Mouse (Mus musculus) stomach, postnatal 0 days (tissue): Measurements from ENCODE around the gene Rnf227. TPM values are rescaled to one million over a fixed set of nuclear protein-coding genes. Genes with fewer than 3 reads are reported as not detected.

Experiments
- ATAC-seq: fragments of 200-750 bp; cut with Nextera tagmentation; 2 replicates; pipeline ENCODE4 v1.8.0; 2017; ENCODE audit not compliant: low FRiP score, low TSS enrichment
- DNase-seq: peaks from one replicate; pipeline ENCODE4 v3.0.0-alpha.2; 2016; ENCODE audit warnings: low spot score
- H3K27ac ChIP-seq: fragments of 300-500 bp; sonication (generic); replicated peaks from 2 replicates; pipeline ENCODE4 v1.5.1; 2014; ENCODE audit warnings: mild to moderate bottlenecking, control low read depth
- H3K27me3 ChIP-seq: fragments of 300-500 bp; sonication (generic); 2 replicates; pipeline ENCODE4 v1.6.1; 2014; ENCODE audit warnings: low read length; ENCODE audit not compliant: control insufficient read depth, insufficient read depth
- H3K36me3 ChIP-seq: fragments of 300-500 bp; sonication (generic); 2 replicates; pipeline ENCODE4 v1.6.1; 2014; ENCODE audit warnings: low read length, mixed read lengths; ENCODE audit not compliant: control insufficient read depth, insufficient read depth
- H3K4me1 ChIP-seq: fragments of 300-500 bp; sonication (generic); replicated peaks from 2 replicates; pipeline ENCODE4 v1.6.1; 2014; ENCODE audit warnings: antibody characterized with exemption; ENCODE audit not compliant: control insufficient read depth, insufficient read depth
- H3K4me2 ChIP-seq: fragments of 300-500 bp; sonication (generic); replicated peaks from 2 replicates; pipeline ENCODE4 v1.6.1; 2014; ENCODE audit warnings: low read depth, mild to moderate bottlenecking, control low read depth, moderate library complexity
- H3K4me3 ChIP-seq: fragments of 300-500 bp; sonication (generic); 2 replicates; pipeline ENCODE4 v1.5.1; 2014; ENCODE audit warnings: low read depth, low read length, control low read depth
- H3K9ac ChIP-seq: fragments of 300-500 bp; sonication (generic); 2 replicates; pipeline ENCODE4 v1.6.1; 2014; ENCODE audit warnings: mild to moderate bottlenecking, low read length, control low read depth, mixed read lengths
- H3K9me3 ChIP-seq: fragments of 300-500 bp; sonication (generic); 2 replicates; pipeline ENCODE4 v1.6.1; 2016; ENCODE audit warnings: low read length; ENCODE audit not compliant: control insufficient read depth
- CTCF ChIP-seq: IDR thresholded peaks from 2 replicates; pipeline ENCODE4 v1.5.1; 2016; ENCODE audit warnings: antibody characterized with exemption, low read depth, mild to moderate bottlenecking, moderate library complexity
- EP300 ChIP-seq: optimal IDR thresholded peaks from 2 replicates; pipeline ENCODE3; 2016; ENCODE audit warnings: antibody characterized with exemption
- WGBS: fragments of 180-500 bp; shearing (Covaris S2); extraction: QIAGEN DNeasy Blood & Tissue Kit; methylation state at CpG from one replicate; pipeline ENCODE4 v1.1.7; 2014; 5-methylcytosine and 5-hydroxymethylcytosine counted together
- polyA plus RNA-seq: library from polyadenylated mRNA; unstranded; fragments of >200 nt; fragmentation: Nextera tagmentation; extraction: Ambion mirVana; gene quantifications from 2 replicates; pipeline ENCODE4 v1.2.1, GENCODE M21; 2015

Rnf227 gene
- polyA plus RNA-seq, 1 experiment from 2014 or later: 49.4 TPM

- Histone ChIP-seq H3K9me3 (no peaks in the 10 kb centered on the region), H3K4me2 (peak overlapping the region; percentile 96), H3K27me3 (no peaks in the 10 kb centered on the region), H3K4me1 (peaks cover 25% of the 10 kb centered on the region), H3K27ac (peak overlapping the region; percentile 100), H3K9ac (peak overlapping the region; percentile 99), H3K4me3 (peak overlapping the region; percentile 98), H3K36me3 (0 out of 2 replicates have a peak, but pooled peaks cover 3% of the 10 kb centered on the region)
- DNase-seq (no peak), ATAC-seq (no peak; the same call in 1 of the 2 replicates)
- peak; percentile 7; the same call in 1 of the 2 replicates for TF ChIP-seq CTCF
- peak; percentile 45 for TF ChIP-seq EP300
- WGBS: under 1% methylated on average over 22 of the region's 22 CpGs
Observed at GRCm38 (mm10) chr11:69366855-69367615, 26.8 kb downstream of the Rnf227 start.

GRCm38 (mm10) chr11:69367616-69368355, 27.5 kb downstream of the Rnf227 start:
- DNase-seq: peak; percentile 45
- Histone ChIP-seq H3K9ac (peak overlapping the region; percentile 99), H3K4me2 (peak overlapping the region; percentile 96), H3K4me1 (peaks cover 25% of the 10 kb centered on the region), H3K27me3 (no peaks in the 10 kb centered on the region), H3K9me3 (no peaks in the 10 kb centered on the region), H3K4me3 (peak overlapping the region; percentile 98), H3K27ac (peak overlapping the region; percentile 100), H3K36me3 (0 out of 2 replicates have a peak, but pooled peaks cover 2% of the 10 kb centered on the region)
- TF ChIP-seq EP300: no peak
- TF ChIP-seq CTCF: no peak
- WGBS: under 1% methylated on average over 22 of the region's 22 CpGs
- no peak for ATAC-seq

GRCm38 (mm10) chr11:69368356-69369214, 28.3 kb downstream of the Rnf227 start:
- H3K27ac ChIP-seq: peak overlapping the region; percentile 100
- DNase-seq (peak; percentile 76), ATAC-seq (no peak; the same call in 1 of the 2 replicates)
- H3K36me3 ChIP-seq: 0 out of 2 replicates have a peak, but pooled peaks cover under 1% of the 10 kb centered on the region
- peaks cover 25% of the 10 kb centered on the region for H3K4me1 ChIP-seq
- H3K9ac ChIP-seq: peak overlapping the region; percentile 99
- WGBS: 1% methylated on average over 37 of the region's 106 CpGs
- no peaks in the 10 kb centered on the region for H3K27me3 ChIP-seq
- H3K4me2 ChIP-seq: peak overlapping the region; percentile 96
- H3K4me3 ChIP-seq: peak overlapping the region; percentile 98
- no peaks in the 10 kb centered on the region for H3K9me3 ChIP-seq
- TF ChIP-seq CTCF (0 out of 2 replicates have a peak, but pooled peaks have one; percentile 1), EP300 (no peak)

- Histone ChIP-seq H3K4me3 (peak within 1 kb of the TSS; percentile 98), H3K4me1 (peaks cover 22% of the 10 kb centered on the region), H3K36me3 (no peaks in the 10 kb centered on the region), H3K4me2 (peak within 1 kb of the TSS; percentile 96), H3K27ac (peak within 1 kb of the TSS; percentile 100), H3K9ac (peak within 1 kb of the TSS; percentile 99), H3K27me3 (no peaks in the 10 kb centered on the region), H3K9me3 (no peaks in the 10 kb centered on the region)
- WGBS: under 1% methylated on average over 19 of the region's 34 CpGs
- ATAC-seq: no peak
- no peak for DNase-seq
- no peak for TF ChIP-seq EP300
- TF ChIP-seq CTCF: no peak
Observed at GRCm38 (mm10) chr11:69369215-69369989, 29.1 kb downstream of the Rnf227 start, which contains the start of gene Chd3. Chd3 (minus strand) TSS chr11:69369406.
